Mouse (Mus musculus): ENCODE data around the gene Srl. TPM values are rescaled to one million over a fixed set of nuclear protein-coding genes. Genes with fewer than 3 reads are reported as not detected.
A peak's percentile ranks its signal among the peaks of the same experiment; 100 is the strongest.

Srl gene
- total and polyA plus RNA-seq, 3 experiments: 44.6 to 88.8 (median 71.3) TPM

DNA sequence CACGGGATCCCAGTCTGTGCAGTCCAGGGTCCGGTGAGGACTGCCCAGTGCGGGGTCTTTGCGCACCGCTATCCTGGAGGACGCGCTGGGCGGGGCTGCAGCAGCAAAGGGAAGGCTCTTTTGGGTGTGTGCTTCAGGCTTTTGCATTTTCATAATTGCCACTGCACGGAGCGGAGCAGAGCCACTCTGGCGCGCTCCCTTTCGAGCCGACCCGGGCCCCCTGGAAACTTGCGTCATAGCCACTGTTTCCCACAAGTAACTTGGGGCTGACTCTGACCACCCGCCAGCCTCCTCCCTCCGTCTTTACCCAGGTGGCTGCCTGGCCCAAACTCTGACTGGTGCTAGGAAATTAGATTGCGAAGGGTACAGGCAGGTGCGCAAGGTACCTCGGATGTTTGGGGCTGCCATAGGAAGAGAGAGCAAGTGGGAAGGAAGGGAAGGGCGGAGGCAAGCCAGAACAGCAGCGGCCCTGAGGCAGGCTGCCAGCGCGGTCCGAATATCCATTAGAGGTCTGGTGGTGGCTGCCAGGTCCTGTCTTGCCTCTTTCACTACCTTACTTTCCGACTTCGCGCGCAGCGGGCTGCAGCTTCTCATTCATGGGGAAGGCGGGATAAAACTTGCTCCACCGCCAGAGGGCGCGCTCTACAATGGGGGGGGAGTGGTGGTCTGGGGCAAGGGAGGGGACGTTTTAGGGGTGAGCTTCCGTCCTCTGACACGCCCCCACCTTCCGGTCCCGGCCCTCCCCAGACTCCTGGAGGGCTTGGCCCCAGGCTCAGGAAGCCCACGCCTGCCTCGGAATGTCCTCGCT is 18.7 kb upstream of the Srl start:
- peak overlapping the region; percentile 77 for H3K4me2 ChIP-seq (ENCODE audit: insufficient read depth, low read depth, poor library complexity, severe bottlenecking)
- peak overlapping the region; percentile 67 for H3K9ac ChIP-seq (ENCODE audit: insufficient read depth, low read depth)
- TF ChIP-seq POLR2A (IDR thresholded peaks at IDR 0.05; ENCODE audit: low read depth, low read length): peak; percentile 43; the same call in 1 of the 2 replicates
- no peak for TF ChIP-seq EP300 (IDR thresholded peaks at IDR 0.05; ENCODE audit: low read length)
- TF ChIP-seq CTCF (conservative IDR thresholded peaks at IDR 0.05 in 1 of 2, IDR thresholded peaks at IDR 0.05 in 1 of 2; ENCODE audit: low read depth in 2 of 2, low read length in 2 of 2): peak in 1 of 2 experiments; percentile 61; a peak in 2 of 4 replicates
- DNase-seq (ENCODE audit: extremely low read depth): peak; percentile 58
- H3K79me2 ChIP-seq (replicated peaks; ENCODE audit: control insufficient read depth, extremely low read depth, insufficient read depth, poor library complexity, severe bottlenecking): peaks cover 18% of the 10 kb centered on the region
- H3K9me3 ChIP-seq (replicated peaks; ENCODE audit: low read length): peaks cover 10% of the 10 kb centered on the region
- in situ Hi-C loops (cut with MboI; ENCODE audit: low pct_ligation_motif_present, low pct_unique_long_range_greater_than_20kb, low sequenced_read_pairs): no loop called here
- peaks cover 0 to 18% of the 10 kb centered on the region in 2 experiments for H3K36me3 ChIP-seq (replicated peaks in 1 of 2; ENCODE audit: control insufficient read depth in 1 of 2, insufficient read depth in 1 of 2, low read length in 1 of 2)
- H3K27me3 ChIP-seq (replicated peaks): peaks cover 32% of the 10 kb centered on the region
- dilution Hi-C loops (cut with MboI; ENCODE audit: extremely low pct_ligation_motif_present, extremely low pct_unique_long_range_greater_than_20kb, low sequenced_read_pairs): no loop called here
- peaks cover 9 to 27% of the 10 kb centered on the region in 2 experiments for H3K4me1 ChIP-seq (ENCODE audit: control insufficient read depth in 1 of 2, insufficient read depth in 2 of 2)
- peak overlapping the region; percentile 71 to 92 (median 79) for H3K4me3 ChIP-seq (replicated peaks in 1 of 3; ENCODE audit: low read depth in 2 of 3, low read length in 2 of 3, poor library complexity in 1 of 3)
- peak overlapping the region; percentile 26; the same call in 1 of the 2 replicates for H3K27ac ChIP-seq (ENCODE audit: insufficient read depth, low read depth)

DNA sequence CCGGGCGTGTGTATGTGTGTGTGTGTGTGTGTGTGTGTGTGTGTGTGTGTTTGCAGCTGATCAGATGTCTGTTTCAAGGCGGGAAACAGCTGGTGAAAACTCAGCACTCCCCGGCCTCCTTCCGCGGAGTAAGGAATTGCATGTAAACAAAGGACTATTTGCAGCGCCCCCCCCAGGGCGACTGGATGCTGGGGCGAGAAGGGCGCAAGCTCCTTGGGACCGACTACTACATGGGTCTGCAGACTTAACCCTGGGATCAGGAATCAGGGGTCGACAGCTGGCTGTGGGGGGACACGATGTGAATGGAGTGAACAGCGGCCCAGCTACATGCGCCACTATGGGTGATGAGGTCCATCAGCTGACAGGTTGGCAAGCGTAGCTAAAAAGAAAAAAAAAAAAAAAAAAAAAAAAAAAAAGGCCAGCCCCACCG is 18.1 kb upstream of the Srl start, which contains the start of gene Tfap4:
TSS of gene Tfap4 (minus strand) at position 140 of the 430 bp plus-strand sequence.
- H3K36me3 ChIP-seq (replicated peaks in 1 of 2; ENCODE audit: control insufficient read depth in 1 of 2, insufficient read depth in 1 of 2, low read length in 1 of 2): peaks cover 0 to 25% of the 10 kb centered on the region in 2 experiments
- dilution Hi-C loops (cut with MboI; ENCODE audit: extremely low pct_ligation_motif_present, extremely low pct_unique_long_range_greater_than_20kb, low sequenced_read_pairs): no loop called here
- in situ Hi-C loops (cut with MboI; ENCODE audit: low pct_ligation_motif_present, low pct_unique_long_range_greater_than_20kb, low sequenced_read_pairs): loop anchor here (5.0 kb wide), 1 partner anchor 118 kb away; the partner anchor contains the start of gene Coro7
- H3K9ac ChIP-seq (ENCODE audit: insufficient read depth, low read depth): peak within 1 kb of the TSS; percentile 67
- H3K27ac ChIP-seq (ENCODE audit: insufficient read depth, low read depth): peak within 1 kb of the TSS; percentile 64
- peaks cover 9 to 33% of the 10 kb centered on the region in 2 experiments for H3K4me1 ChIP-seq (ENCODE audit: control insufficient read depth in 1 of 2, insufficient read depth in 2 of 2)
- peak within 1 kb of the TSS; percentile 71 to 92 (median 79) for H3K4me3 ChIP-seq (replicated peaks in 1 of 3; ENCODE audit: low read depth in 2 of 3, low read length in 2 of 3, poor library complexity in 1 of 3)
- H3K9me3 ChIP-seq (replicated peaks; ENCODE audit: low read length): peaks cover 10% of the 10 kb centered on the region
- peak; percentile 93 for DNase-seq (ENCODE audit: extremely low read depth)
- H3K4me2 ChIP-seq (ENCODE audit: insufficient read depth, low read depth, poor library complexity, severe bottlenecking): peak within 1 kb of the TSS; percentile 77
- H3K79me2 ChIP-seq (replicated peaks; ENCODE audit: control insufficient read depth, extremely low read depth, insufficient read depth, poor library complexity, severe bottlenecking): peaks cover 18% of the 10 kb centered on the region
- H3K27me3 ChIP-seq (replicated peaks): peaks cover 26% of the 10 kb centered on the region
- TF ChIP-seq USF2 (conservative IDR thresholded peaks at IDR 0.05; ENCODE audit: low read depth, low read length) (no peak), MYC (IDR thresholded peaks at IDR 0.05; ENCODE audit: low read depth, low read length) (no peak), CTCF (conservative IDR thresholded peaks at IDR 0.05 in 1 of 2, IDR thresholded peaks at IDR 0.05 in 1 of 2; ENCODE audit: low read depth in 2 of 2, low read length in 2 of 2) (peak in 1 of 2 experiments; percentile 83; a peak in 2 of 4 replicates), MEF2A (IDR thresholded peaks at IDR 0.05; ENCODE audit: borderline replicate concordance, low read depth, low read length) (peak; percentile 21; the same call in 1 of the 2 replicates), TCF12 (IDR thresholded peaks at IDR 0.05; ENCODE audit: low read depth, low read length) (peak; percentile 59; the same call in 1 of the 2 replicates), TBP (conservative IDR thresholded peaks at IDR 0.05; ENCODE audit: low read depth, low read length) (no peak), MXI1 (IDR thresholded peaks at IDR 0.05; ENCODE audit: low read depth, low read length) (no peak; the same call in none of the 2 replicates), ELF1 (IDR thresholded peaks at IDR 0.05; ENCODE audit: low read depth, low read length) (peak; percentile 51; the same call in 1 of the 2 replicates), GABPA (IDR thresholded peaks at IDR 0.05; ENCODE audit: insufficient replicate concordance, low read depth, low read length) (no peak), RCOR1 (conservative IDR thresholded peaks at IDR 0.05; ENCODE audit: low read depth, low read length) (no peak), POLR2AphosphoS2 (IDR thresholded peaks at IDR 0.05; ENCODE audit: low read depth, low read length) (no peak), CHD1 (IDR thresholded peaks at IDR 0.05; ENCODE audit: low read depth, low read length) (no peak), USF1 (IDR thresholded peaks at IDR 0.05; ENCODE audit: low read depth, low read length) (no peak), JUND (conservative IDR thresholded peaks at IDR 0.05; ENCODE audit: low read depth, low read length) (no peak), HCFC1 (IDR thresholded peaks at IDR 0.05; ENCODE audit: low read depth, low read length) (peak; percentile 58), BHLHE40 (IDR thresholded peaks at IDR 0.05; ENCODE audit: low read depth, low read length) (peak; percentile 44), RAD21 (IDR thresholded peaks at IDR 0.05; ENCODE audit: low read depth, low read length) (peak; percentile 5), ZNF384 (IDR thresholded peaks at IDR 0.05; ENCODE audit: low read depth, low read length) (peak; percentile 95), EP300 (IDR thresholded peaks at IDR 0.05; ENCODE audit: low read length) (no peak), NRF1 (IDR thresholded peaks at IDR 0.05; ENCODE audit: low read depth, low read length) (no peak), MAFK (IDR thresholded peaks at IDR 0.05; ENCODE audit: insufficient replicate concordance, low read length) (no peak), SMC3 (IDR thresholded peaks at IDR 0.05; ENCODE audit: low read depth, low read length) (peak; percentile 29), E2F4 (IDR thresholded peaks at IDR 0.05; ENCODE audit: insufficient replicate concordance, low read depth, low read length) (peak; percentile 92), UBTF (IDR thresholded peaks at IDR 0.05; ENCODE audit: low read depth, low read length) (peak; percentile 0; the same call in 1 of the 2 replicates), ZC3H11A (IDR thresholded peaks at IDR 0.05; ENCODE audit: low read depth, low read length) (no peak), NELFE (IDR thresholded peaks at IDR 0.05; ENCODE audit: low read depth, low read length) (no peak), ETS1 (conservative IDR thresholded peaks at IDR 0.05; ENCODE audit: low read depth, low read length) (peak; percentile 98), CHD2 (IDR thresholded peaks at IDR 0.05; ENCODE audit: low read length) (0 out of 2 replicates have a peak, but pooled peaks have one; percentile 17), MAX (IDR thresholded peaks at IDR 0.05; ENCODE audit: low read length) (no peak; the same call in none of the 2 replicates)
